Mouse (Mus musculus) limb, embryonic 13.5 days (tissue): ENCODE results near the gene Spint3. TPM values are rescaled to one million over a fixed set of nuclear protein-coding genes. Genes with fewer than 3 reads are reported as not detected.

ENCODE experiments used
- ATAC-seq: fragments of 200-750 bp; cut with Nextera tagmentation; 2 replicates; pipeline ENCODE4 v1.8.0; 2017; ENCODE audit warnings: low read depth, moderate number of reproducible peaks, moderate TSS enrichment; ENCODE audit not compliant: low FRiP score
- H3K27ac ChIP-seq: fragments of 300-500 bp; sonication (generic); 2 replicates; pipeline ENCODE4 v1.5.1; 2015; ENCODE audit warnings: inconsistent platforms, mild to moderate bottlenecking, moderate library complexity
- H3K27me3 ChIP-seq: fragments of 300-500 bp; sonication (generic); 2 replicates; pipeline ENCODE4 v1.6.1; 2015; ENCODE audit warnings: mild to moderate bottlenecking, inconsistent platforms
- H3K36me3 ChIP-seq: fragments of 300-500 bp; sonication (generic); 2 replicates; pipeline ENCODE4 v1.6.1; 2015; ENCODE audit warnings: inconsistent platforms, mild to moderate bottlenecking, moderate library complexity
- H3K4me1 ChIP-seq: fragments of 300-500 bp; sonication (generic); 2 replicates; pipeline ENCODE4 v1.6.1; 2015; ENCODE audit warnings: inconsistent platforms
- H3K4me2 ChIP-seq: fragments of 300-500 bp; sonication (generic); replicated peaks from 2 replicates; pipeline ENCODE4 v1.6.1; 2015; ENCODE audit warnings: inconsistent platforms, mild to moderate bottlenecking, moderate library complexity
- H3K4me3 ChIP-seq: fragments of 300-500 bp; sonication (generic); 2 replicates; pipeline ENCODE4 v1.5.1; 2015; ENCODE audit warnings: moderate library complexity, mild to moderate bottlenecking, inconsistent platforms
- H3K9ac ChIP-seq: fragments of 300-500 bp; sonication (generic); 2 replicates; pipeline ENCODE4 v1.6.1; 2015; ENCODE audit warnings: mild to moderate bottlenecking, inconsistent platforms
- H3K9me3 ChIP-seq: fragments of 300-500 bp; sonication (generic); 2 replicates; pipeline ENCODE4 v1.6.1; 2016; ENCODE audit warnings: inconsistent platforms
- WGBS: fragments of 180-500 bp; shearing (Covaris S2); methylation state at CpG from one replicate; pipeline ENCODE4 v1.1.7; 2015; 5-methylcytosine and 5-hydroxymethylcytosine counted together
- polyA plus RNA-seq: library from polyadenylated mRNA; unstranded; fragments of >200 nt; fragmentation: Nextera tagmentation; extraction: Ambion mirVana; gene quantifications from 2 replicates; pipeline ENCODE4 v1.2.1, GENCODE M21; 2015

The Spint3 gene
- polyA plus RNA-seq, 1 experiment from 2014 or later: not detected

DNA sequence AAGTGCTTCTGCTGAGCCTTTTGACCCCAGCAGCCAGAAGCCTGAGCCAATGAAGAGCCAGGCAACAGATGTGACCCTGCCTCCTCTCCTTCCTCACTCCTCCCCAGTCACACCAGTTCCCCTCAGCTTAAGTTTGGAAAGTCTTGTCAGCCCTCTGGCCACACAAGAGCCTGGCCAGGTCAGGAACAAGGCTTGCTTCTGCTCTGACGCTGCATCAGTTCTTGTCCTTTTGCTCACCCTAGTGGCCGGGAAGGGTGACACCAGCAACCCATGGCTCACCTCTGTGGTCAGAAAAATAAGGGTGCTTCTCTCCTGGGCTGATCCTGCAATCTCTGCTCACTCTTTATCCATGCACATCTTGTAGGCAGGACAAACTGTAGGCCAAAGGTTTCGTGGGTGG is 52.5 kb downstream of the Spint3 start:
- H3K4me3 ChIP-seq: no peak overlapping the region
- no peaks in the 10 kb centered on the region for H3K36me3 ChIP-seq
- 13% methylated on average over 3 of the region's 3 CpGs for WGBS
- H3K4me2 ChIP-seq: no peak overlapping the region
- peaks cover 11% of the 10 kb centered on the region; the same call in 1 of the 2 replicates for H3K9me3 ChIP-seq
- no peak overlapping the region for H3K9ac ChIP-seq
- no peak for ATAC-seq
- H3K27me3 ChIP-seq: 0 out of 2 replicates have a peak, but pooled peaks cover 4% of the 10 kb centered on the region
- peaks cover 30% of the 10 kb centered on the region for H3K4me1 ChIP-seq
- no peak overlapping the region for H3K27ac ChIP-seq

Other genes starting within 250 kb of the Spint3 start
- gene Svs5, start 240.7 kb downstream of the Spint3 start, polyA plus RNA-seq: not detected in 2 replicates
- 3.2 and 3.8 TPM in 2 replicates for gene Slpi, start 184.4 kb downstream of the Spint3 start, polyA plus RNA-seq
- 1.5 and 1.6 TPM in 2 replicates for gene Rbpjl, start 170.3 kb downstream of the Spint3 start, polyA plus RNA-seq
- 192 and 200 TPM in 2 replicates for gene Matn4, start 168.3 kb downstream of the Spint3 start, polyA plus RNA-seq
- 61.0 and 63.6 TPM in 2 replicates for gene Sdc4, start 129.6 kb downstream of the Spint3 start, polyA plus RNA-seq
- gene Sys1, start 116.5 kb downstream of the Spint3 start, polyA plus RNA-seq: 65.2 and 66.6 TPM in 2 replicates
- gene Gm20458, start 112.5 kb downstream of the Spint3 start, polyA plus RNA-seq: 5.5 and 7.4 TPM in 2 replicates
- not detected in 2 replicates for gene Trp53tg5, start 99.7 kb downstream of the Spint3 start, polyA plus RNA-seq
- gene Dbndd2, start 87.4 kb downstream of the Spint3 start, polyA plus RNA-seq: 1.4 and 2.3 TPM in 2 replicates
- 45.9 and 46.8 TPM in 2 replicates for gene Pigt, start 75.9 kb downstream of the Spint3 start, polyA plus RNA-seq
- 30.4 and 36.0 TPM in 2 replicates for gene Wfdc2, start 11.0 kb downstream of the Spint3 start, polyA plus RNA-seq
- gene Wfdc6a, start 12.0 kb upstream of the Spint3 start, polyA plus RNA-seq: not detected in 2 replicates
- not detected in 2 replicates for gene Eppin, start 20.1 kb upstream of the Spint3 start, polyA plus RNA-seq
- not detected in 2 replicates for gene Wfdc6b, start 40.1 kb upstream of the Spint3 start, polyA plus RNA-seq
- not detected in 2 replicates for gene Wfdc8, start 40.2 kb upstream of the Spint3 start, polyA plus RNA-seq
- gene Wfdc16, start 65.3 kb upstream of the Spint3 start, polyA plus RNA-seq: not detected in 2 replicates
- gene Wfdc10, start 82.6 kb upstream of the Spint3 start, polyA plus RNA-seq: not detected in 2 replicates
- gene Wfdc9, start 83.1 kb upstream of the Spint3 start, polyA plus RNA-seq: not detected in 2 replicates
- not detected in 2 replicates for gene Wfdc11, start 100.6 kb upstream of the Spint3 start, polyA plus RNA-seq
- 0.18 and 0.36 TPM in 2 replicates for gene Wfdc13, start 111.6 kb upstream of the Spint3 start, polyA plus RNA-seq
- not detected in 2 replicates for gene Spint4, start 125.0 kb upstream of the Spint3 start, polyA plus RNA-seq
- not detected in 2 replicates for gene Spint5, start 141.8 kb upstream of the Spint3 start, polyA plus RNA-seq
- gene Wfdc3, start 172.5 kb upstream of the Spint3 start, polyA plus RNA-seq: 0.69 and 0.87 TPM in 2 replicates
- gene Dnttip1, start 172.5 kb upstream of the Spint3 start, polyA plus RNA-seq: 80.6 and 85.1 TPM in 2 replicates
- 432 and 450 TPM in 2 replicates for gene Ube2c, start 196.4 kb upstream of the Spint3 start, polyA plus RNA-seq
- gene Tnnc2, start 206.5 kb upstream of the Spint3 start, polyA plus RNA-seq: 190 and 195 TPM in 2 replicates
- gene Snx21, start 212.4 kb upstream of the Spint3 start, polyA plus RNA-seq: 26.3 and 27.6 TPM in 2 replicates
- 17.5 and 17.6 TPM in 2 replicates for gene Acot8, start 231.4 kb upstream of the Spint3 start, polyA plus RNA-seq
- 6.8 and 7.2 TPM in 2 replicates for gene Zswim3, start 231.6 kb upstream of the Spint3 start, polyA plus RNA-seq
- 17.8 and 18.2 TPM in 2 replicates for gene Zswim1, start 249.2 kb upstream of the Spint3 start, polyA plus RNA-seq